Mouse (Mus musculus) liver, postnatal 0 days (tissue): ENCODE data around the gene Eid2. TPM values are rescaled to one million over a fixed set of nuclear protein-coding genes. Genes with fewer than 3 reads are reported as not detected.
"Not testable (repeated sequence)": the region's sequence is repeated elsewhere in the genome, so short reads cannot be mapped to it uniquely, and the experiment has no call there.

Source experiments
- ATAC-seq: fragments of 200-750 bp; cut with Nextera tagmentation; 2 replicates; pipeline ENCODE4 v1.8.0; 2017; ENCODE audit warnings: mild to moderate bottlenecking, moderate library complexity
- DNase-seq: peaks from one replicate; pipeline ENCODE4 v3.0.0-alpha.2; 2016
- H3K27ac ChIP-seq: fragments of 300-500 bp; sonication (generic); 2 replicates; pipeline ENCODE4 v1.5.1; 2014; ENCODE audit warnings: antibody characterized with exemption, moderate library complexity, mild to moderate bottlenecking, low read depth
- H3K27me3 ChIP-seq: fragments of 300-500 bp; sonication (generic); 2 replicates; pipeline ENCODE4 v1.6.1; 2014; ENCODE audit warnings: low read length, control low read depth, mixed read lengths; ENCODE audit not compliant: insufficient read depth
- H3K36me3 ChIP-seq: fragments of 300-500 bp; sonication (generic); replicated peaks from 2 replicates; pipeline ENCODE4 v1.6.1; 2014; ENCODE audit warnings: mild to moderate bottlenecking, control low read depth, low read length, moderate library complexity, mixed read lengths; ENCODE audit not compliant: insufficient read depth
- H3K4me1 ChIP-seq: fragments of 300-500 bp; sonication (generic); 2 replicates; pipeline ENCODE4 v1.6.1; 2014; ENCODE audit warnings: antibody characterized with exemption, mild to moderate bottlenecking, control low read depth; ENCODE audit not compliant: insufficient read depth
- H3K4me2 ChIP-seq: fragments of 300-500 bp; sonication (generic); 2 replicates; pipeline ENCODE4 v1.6.1; 2014; ENCODE audit warnings: low read depth, mild to moderate bottlenecking, low read length, moderate library complexity, mixed read lengths
- H3K4me3 ChIP-seq: fragments of 300-500 bp; sonication (generic); 2 replicates; pipeline ENCODE4 v1.5.1; 2014; ENCODE audit warnings: low read depth, low read length
- H3K9ac ChIP-seq: fragments of 300-500 bp; sonication (generic); replicated peaks from 2 replicates; pipeline ENCODE4 v1.6.1; 2014; ENCODE audit warnings: mild to moderate bottlenecking, moderate library complexity
- H3K9me3 ChIP-seq: fragments of 300-500 bp; sonication (generic); 2 replicates; pipeline ENCODE4 v1.6.1; 2016; ENCODE audit warnings: mild to moderate bottlenecking, control low read depth, low read length, mixed read lengths
- CTCF ChIP-seq: sonication (generic); IDR thresholded peaks from 2 replicates; pipeline ENCODE4 v1.5.1; 2016; ENCODE audit warnings: antibody characterized with exemption, low read depth
- EP300 ChIP-seq: IDR thresholded peaks from 2 replicates; pipeline ENCODE4 v1.6.1; 2016; ENCODE audit warnings: antibody characterized with exemption, low read depth, mild to moderate bottlenecking
- WGBS: fragments of 180-500 bp; shearing (Covaris S2); extraction: QIAGEN DNeasy Blood & Tissue Kit; methylation state at CpG from one replicate; pipeline ENCODE4 v1.1.7; 2014; ENCODE audit not compliant: insufficient replicate concordance; 5-methylcytosine and 5-hydroxymethylcytosine counted together
- polyA plus RNA-seq: library from polyadenylated mRNA; unstranded; fragments of >200 nt; fragmentation: Nextera tagmentation; extraction: Ambion mirVana; gene quantifications from 2 replicates; pipeline ENCODE4 v1.2.1, GENCODE M21; 2015

Gene Eid2
- polyA plus RNA-seq = 1.3 and 1.4 TPM in 2 replicates

GRCm38 (mm10) chr7:28267129-28268041 lies at the start of gene Eid2:
TSS of gene Eid2 (plus strand) at chr7:28267881.
- no peak for TF ChIP-seq EP300
- TF ChIP-seq CTCF = peak; percentile 9; the same call in 1 of the 2 replicates
- H3K36me3 ChIP-seq = no peaks in the 10 kb centered on the region
- peak within 1 kb of the TSS; percentile 54 for H3K4me3 ChIP-seq
- H3K27ac ChIP-seq = peak within 1 kb of the TSS; percentile 39; the same call in 1 of the 2 replicates
- peak within 1 kb of the TSS; percentile 68 for H3K9ac ChIP-seq
- H3K9me3 ChIP-seq = no peaks in the 10 kb centered on the region
- ATAC-seq (peak; percentile 80), DNase-seq (peak; percentile 63)
- peak within 1 kb of the TSS; percentile 72 for H3K4me2 ChIP-seq
- WGBS = 9% methylated on average over 47 of the region's 57 CpGs
- H3K4me1 ChIP-seq = no peaks in the 10 kb centered on the region
- H3K27me3 ChIP-seq = peaks cover 8% of the 10 kb centered on the region; the same call in 1 of the 2 replicates

GRCm38 (mm10) chr7:28218951-28219740 lies 48.5 kb upstream of the Eid2 start:
- not testable (repeated sequence) for H3K27ac ChIP-seq, DNase-seq
- 81% methylated on average over 20 of the region's 20 CpGs for WGBS

GRCm38 (mm10) chr7:28226836-28227235 lies 40.8 kb upstream of the Eid2 start:
- ATAC-seq, H3K9me3 ChIP-seq, H3K36me3 ChIP-seq, H3K27ac ChIP-seq, H3K4me1 ChIP-seq, H3K9ac ChIP-seq, DNase-seq, H3K4me3 ChIP-seq, H3K27me3 ChIP-seq, H3K4me2 ChIP-seq: not testable (repeated sequence)
- 64% methylated on average over 4 of the region's 4 CpGs for WGBS

More at GRCm38 (mm10) chr7:28218951-28219740, 48.5 kb upstream of the Eid2 start:
- not testable (repeated sequence) for H3K36me3 ChIP-seq, ATAC-seq, H3K4me3 ChIP-seq, H3K9me3 ChIP-seq, H3K4me2 ChIP-seq, H3K27me3 ChIP-seq, H3K9ac ChIP-seq, H3K4me1 ChIP-seq

- H3K36me3 ChIP-seq, ATAC-seq, DNase-seq, H3K9me3 ChIP-seq, H3K4me2 ChIP-seq, H3K9ac ChIP-seq, H3K27me3 ChIP-seq, H3K4me1 ChIP-seq, H3K4me3 ChIP-seq, H3K27ac ChIP-seq: not testable (repeated sequence)
- WGBS = 81% methylated on average over 4 of the region's 4 CpGs
Measured at GRCm38 (mm10) chr7:28227421-28227820, 40.3 kb upstream of the Eid2 start.

GRCm38 (mm10) chr7:28243943-28244342 lies 23.7 kb upstream of the Eid2 start:
- H3K36me3 ChIP-seq, H3K27ac ChIP-seq, ATAC-seq, DNase-seq, H3K9me3 ChIP-seq, H3K27me3 ChIP-seq, H3K4me2 ChIP-seq, H3K4me1 ChIP-seq, H3K9ac ChIP-seq, H3K4me3 ChIP-seq: not testable (repeated sequence)
- 58% methylated on average over 2 of the region's 2 CpGs for WGBS

GRCm38 (mm10) chr7:28248957-28249356 lies 18.7 kb upstream of the Eid2 start:
- H3K9ac ChIP-seq = no peak overlapping the region
- no peaks in the 10 kb centered on the region for H3K27me3 ChIP-seq
- no peaks in the 10 kb centered on the region for H3K9me3 ChIP-seq
- H3K4me2 ChIP-seq = no peak overlapping the region
- no peak overlapping the region for H3K27ac ChIP-seq
- WGBS = 77% methylated on average over 3 of the region's 3 CpGs
- H3K4me3 ChIP-seq = no peak overlapping the region
- no peak for TF ChIP-seq EP300
- ATAC-seq = no peak
- no peak for DNase-seq
- H3K36me3 ChIP-seq = no peaks in the 10 kb centered on the region
- H3K4me1 ChIP-seq = no peaks in the 10 kb centered on the region
